Mouse (Mus musculus): ENCODE data around the gene Rabgap1l. TPM values are rescaled to one million over a fixed set of nuclear protein-coding genes. Genes with fewer than 3 reads are reported as not detected.
"Not testable (repeated sequence)": the region's sequence is repeated elsewhere in the genome, so short reads cannot be mapped to it uniquely, and the experiment has no call there.

Gene Rabgap1l
- total and polyA plus RNA-seq, 2 experiments from 2014 or later = 27.4 to 140 TPM

DNA sequence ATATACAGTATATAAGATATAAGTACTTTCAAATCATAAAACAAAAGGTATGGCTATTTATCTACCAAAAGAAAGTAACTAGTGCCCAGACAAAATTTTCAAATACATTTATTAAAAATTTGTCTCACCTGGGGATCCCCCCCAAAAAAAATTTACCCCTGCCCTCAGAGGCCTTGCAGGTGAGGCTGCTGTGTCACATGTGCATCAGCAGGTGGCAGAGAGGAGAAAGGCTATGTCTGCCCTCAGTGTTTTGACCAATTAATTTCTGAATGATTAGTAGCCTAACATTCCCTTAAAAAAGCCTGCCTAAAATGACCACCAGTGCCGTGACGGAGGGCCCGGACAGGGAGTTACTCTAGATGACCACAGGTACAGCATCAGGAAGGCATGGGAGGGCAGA is 147.6 kb downstream of the Rabgap1l start:
- no peak for TF ChIP-seq CTCF (IDR thresholded peaks at IDR 0.05; ENCODE audit: low read depth)
- H3K4me3 ChIP-seq (ENCODE audit: low read depth, low read length) = no peak overlapping the region
- WGBS = 92% methylated on average over 3 of the region's 3 CpGs

DNA sequence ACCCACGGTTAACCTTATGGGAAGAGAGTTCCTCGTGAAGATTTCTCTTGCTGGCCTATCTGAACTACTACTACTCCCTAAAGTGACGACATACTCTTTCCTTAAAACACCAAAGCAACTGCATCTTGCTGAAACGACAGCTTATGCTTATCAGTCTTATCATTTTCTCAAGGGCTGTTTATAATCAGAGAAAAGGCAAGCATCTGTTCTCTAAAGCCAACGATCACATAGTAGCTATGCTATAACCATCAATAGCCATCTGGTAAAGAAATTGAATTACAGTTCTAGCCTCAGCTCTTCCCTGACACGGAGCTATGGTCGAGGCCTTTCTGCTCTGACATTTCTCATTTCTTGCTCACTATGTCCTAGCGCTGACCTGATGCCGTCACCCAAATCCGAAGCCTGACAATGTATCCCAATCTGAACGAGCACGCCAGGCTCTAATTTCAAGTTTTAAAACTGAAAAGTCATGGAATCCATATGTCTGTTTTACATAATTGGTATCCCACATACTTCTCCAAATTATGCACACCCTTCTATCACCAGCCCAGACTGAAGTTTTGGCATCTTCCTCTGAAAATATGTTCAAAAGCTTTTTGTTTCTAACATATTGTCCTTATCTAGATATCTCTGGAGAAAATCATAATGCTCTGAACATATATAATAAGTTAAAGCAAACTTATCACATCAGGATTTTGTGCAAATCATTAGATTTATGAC is 164.6 kb downstream of the Rabgap1l start:
- H3K9ac ChIP-seq = no peak overlapping the region
- no peaks in the 10 kb centered on the region for H3K9me3 ChIP-seq (ENCODE audit: low read length)
- H3K4me1 ChIP-seq (ENCODE audit: insufficient read depth) = no peaks in the 10 kb centered on the region
- no peak for ATAC-seq
- H3K27me3 ChIP-seq (ENCODE audit: insufficient read depth, low read length) = no peaks in the 10 kb centered on the region
- TF ChIP-seq CTCF (IDR thresholded peaks at IDR 0.05; ENCODE audit: low read depth) = no peak
- no peak overlapping the region for H3K27ac ChIP-seq (ENCODE audit: low read depth, low read length)
- H3K36me3 ChIP-seq (ENCODE audit: insufficient read depth) = no peaks in the 10 kb centered on the region
- H3K4me2 ChIP-seq (ENCODE audit: low read depth) = no peak overlapping the region
- DNase-seq = peak; percentile 14
- H3K4me3 ChIP-seq (ENCODE audit: low read depth, low read length) = no peak overlapping the region
- WGBS = 75% methylated on average over 12 of the region's 12 CpGs

More for the DNA sequence above, 147.6 kb downstream of the Rabgap1l start:
- Histone ChIP-seq H3K36me3 (ENCODE audit: insufficient read depth) (no peaks in the 10 kb centered on the region), H3K9ac (no peak overlapping the region), H3K9me3 (ENCODE audit: low read length) (no peaks in the 10 kb centered on the region), H3K4me2 (ENCODE audit: low read depth) (no peak overlapping the region), H3K27me3 (ENCODE audit: insufficient read depth, low read length) (no peaks in the 10 kb centered on the region), H3K4me1 (ENCODE audit: insufficient read depth) (no peaks in the 10 kb centered on the region), H3K27ac (ENCODE audit: low read depth, low read length) (no peak overlapping the region)
- no peak for ATAC-seq
- no peak for DNase-seq

GRCm38 (mm10) chr1:160624354-160625120 is 168.5 kb downstream of the Rabgap1l start:
- H3K9ac ChIP-seq; H3K4me1 ChIP-seq (ENCODE audit: insufficient read depth); H3K9me3 ChIP-seq (ENCODE audit: low read length); H3K27me3 ChIP-seq (ENCODE audit: insufficient read depth, low read length); H3K4me2 ChIP-seq (ENCODE audit: low read depth); ATAC-seq; H3K36me3 ChIP-seq (ENCODE audit: insufficient read depth); H3K4me3 ChIP-seq (ENCODE audit: low read depth, low read length); DNase-seq; H3K27ac ChIP-seq (ENCODE audit: low read depth, low read length): not testable (repeated sequence)
- 75% methylated on average over 4 of the region's 4 CpGs for WGBS

DNA sequence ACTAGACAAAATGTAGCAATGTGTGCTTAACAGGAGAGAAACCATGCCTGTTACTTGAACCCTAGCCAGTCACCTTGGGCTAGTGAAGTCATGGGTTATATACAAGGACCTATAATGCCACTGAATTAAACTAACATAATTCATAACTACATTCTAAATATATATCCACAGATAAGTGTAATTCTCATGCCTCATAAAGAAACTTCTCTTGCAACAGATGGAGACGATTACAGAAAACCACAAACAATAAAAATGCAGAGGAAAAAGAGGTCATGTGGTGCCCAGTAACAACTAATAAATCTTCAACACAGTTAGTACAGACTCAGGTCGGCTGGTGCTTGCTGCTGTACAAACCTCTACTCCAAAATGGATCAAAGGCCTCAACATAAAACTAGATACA is 174.8 kb downstream of the Rabgap1l start:
- Histone ChIP-seq H3K27ac (ENCODE audit: low read depth, low read length) (no peak overlapping the region), H3K27me3 (ENCODE audit: insufficient read depth, low read length) (no peaks in the 10 kb centered on the region), H3K4me3 (ENCODE audit: low read depth, low read length) (no peak overlapping the region), H3K9ac (no peak overlapping the region), H3K9me3 (ENCODE audit: low read length) (no peaks in the 10 kb centered on the region), H3K4me1 (ENCODE audit: insufficient read depth) (no peaks in the 10 kb centered on the region), H3K4me2 (ENCODE audit: low read depth) (no peak overlapping the region), H3K36me3 (ENCODE audit: insufficient read depth) (no peaks in the 10 kb centered on the region)
- no peak for TF ChIP-seq CTCF (IDR thresholded peaks at IDR 0.05; ENCODE audit: low read depth)
- WGBS = 91% methylated on average over 2 of the region's 2 CpGs
- ATAC-seq (no peak), DNase-seq (no peak)

GRCm38 (mm10) chr1:160606425-160606824 is 186.6 kb downstream of the Rabgap1l start:
- H3K27me3 ChIP-seq (ENCODE audit: insufficient read depth, low read length) = no peaks in the 10 kb centered on the region
- H3K9ac ChIP-seq = no peak overlapping the region
- H3K36me3 ChIP-seq (ENCODE audit: insufficient read depth) = no peaks in the 10 kb centered on the region
- TF ChIP-seq CTCF (IDR thresholded peaks at IDR 0.05; ENCODE audit: low read depth) = no peak
- DNase-seq (no peak), ATAC-seq (no peak)
- H3K4me2 ChIP-seq (ENCODE audit: low read depth) = no peak overlapping the region
- WGBS = 36% methylated on average over 2 of the region's 2 CpGs
- no peak overlapping the region for H3K4me3 ChIP-seq (ENCODE audit: low read depth, low read length)
- H3K4me1 ChIP-seq (ENCODE audit: insufficient read depth) = no peaks in the 10 kb centered on the region
- no peak overlapping the region for H3K27ac ChIP-seq (ENCODE audit: low read depth, low read length)
- no peaks in the 10 kb centered on the region for H3K9me3 ChIP-seq (ENCODE audit: low read length)

GRCm38 (mm10) chr1:160603312-160603711 is 189.7 kb downstream of the Rabgap1l start:
- H3K36me3 ChIP-seq (ENCODE audit: insufficient read depth); H3K4me3 ChIP-seq (ENCODE audit: low read depth, low read length); H3K4me1 ChIP-seq (ENCODE audit: insufficient read depth); H3K27me3 ChIP-seq (ENCODE audit: insufficient read depth, low read length); H3K9me3 ChIP-seq (ENCODE audit: low read length); H3K4me2 ChIP-seq (ENCODE audit: low read depth); H3K27ac ChIP-seq (ENCODE audit: low read depth, low read length); ATAC-seq; H3K9ac ChIP-seq; DNase-seq: not testable (repeated sequence)

- ATAC-seq (no peak), DNase-seq (no peak)
- Histone ChIP-seq H3K4me3 (ENCODE audit: low read depth, low read length) (no peak overlapping the region), H3K4me2 (ENCODE audit: low read depth) (no peak overlapping the region), H3K36me3 (ENCODE audit: insufficient read depth) (no peaks in the 10 kb centered on the region), H3K9ac (no peak overlapping the region), H3K9me3 (ENCODE audit: low read length) (no peaks in the 10 kb centered on the region), H3K4me1 (ENCODE audit: insufficient read depth) (no peaks in the 10 kb centered on the region), H3K27ac (ENCODE audit: low read depth, low read length) (no peak overlapping the region), H3K27me3 (ENCODE audit: insufficient read depth, low read length) (no peaks in the 10 kb centered on the region)
- TF ChIP-seq CTCF (IDR thresholded peaks at IDR 0.05; ENCODE audit: low read depth) = no peak
- 83% methylated on average over 1 of the region's 1 CpGs for WGBS
These were observed 195.6 kb downstream of the Rabgap1l start for GRCm38 (mm10) chr1:160597369-160597768.

Data from forebrain, postnatal 0 days (tissue).